Mouse (Mus musculus): ENCODE results near the gene Glud1.
A peak's percentile ranks its signal among the peaks of the same experiment; 100 is the strongest.

DNA sequence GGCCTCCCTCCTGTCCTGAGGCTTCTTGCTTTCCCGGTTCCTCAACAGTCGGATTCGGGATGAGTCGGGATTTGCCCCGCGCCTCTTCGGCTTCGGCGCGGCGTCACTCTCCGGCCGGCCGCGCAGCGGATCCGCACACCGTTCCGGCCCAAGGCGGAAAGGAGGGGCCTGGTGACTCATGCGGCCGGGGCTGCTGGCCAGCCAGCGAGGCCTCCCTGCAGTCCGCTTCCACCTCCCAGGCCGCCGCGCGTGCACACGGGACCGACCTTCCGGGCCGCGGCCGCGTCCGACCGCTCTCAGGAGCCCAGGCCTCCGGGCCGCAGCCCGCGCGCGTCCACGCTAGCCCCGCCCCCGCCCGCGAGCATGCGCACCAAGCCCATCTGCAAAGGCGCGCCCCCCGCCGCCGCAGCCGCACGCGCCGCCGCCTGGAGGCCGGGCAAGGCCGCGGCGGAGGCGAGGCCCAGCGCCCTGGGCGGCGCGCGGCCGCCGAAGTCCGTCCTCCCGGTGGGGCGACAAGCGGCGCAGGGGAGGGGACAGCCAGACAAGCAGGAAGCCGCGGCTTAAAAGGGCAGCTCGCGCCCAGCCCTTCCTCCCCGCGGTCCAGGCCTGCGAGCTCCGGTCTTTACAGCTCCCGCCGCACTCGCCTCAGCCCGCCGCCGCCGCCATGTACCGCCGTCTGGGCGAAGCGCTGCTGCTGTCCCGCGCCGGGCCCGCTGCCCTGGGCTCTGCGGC, at the start of gene Glud1, which contains the start of gene Shld2:
- TF ChIP-seq POLR2A (IDR thresholded peaks at IDR 0.05; ENCODE audit: borderline replicate concordance, control insufficient read depth, low read depth, low read length) (peak; percentile 72; the same call in 1 of the 2 replicates), CTCF (IDR thresholded peaks at IDR 0.05; ENCODE audit: control insufficient read depth, insufficient read depth, low read length) (no peak)

Data from bone marrow, adult 2 months (tissue).